Mouse (Mus musculus) lung, embryonic 16.5 days (tissue): ENCODE data around the gene Polr2j. TPM values are rescaled to one million over a fixed set of nuclear protein-coding genes. Genes with fewer than 3 reads are reported as not detected.
"Not testable (repeated sequence)": the region's sequence is repeated elsewhere in the genome, so short reads cannot be mapped to it uniquely, and the experiment has no call there.

ENCODE experiments used
- ATAC-seq: fragments of 200-750 bp; cut with Nextera tagmentation; 2 replicates; pipeline ENCODE4 v1.8.0; 2017; ENCODE audit warnings: low read depth, mild to moderate bottlenecking, moderate library complexity
- H3K27ac ChIP-seq: fragments of 300-500 bp; sonication (generic); 2 replicates; pipeline ENCODE4 v1.5.1; 2014; ENCODE audit warnings: mild to moderate bottlenecking, control low read depth, low read length
- H3K27me3 ChIP-seq: fragments of 300-500 bp; sonication (generic); 2 replicates; pipeline ENCODE4 v1.6.1; 2014; ENCODE audit warnings: low read depth, low read length, mixed read lengths; ENCODE audit not compliant: control insufficient read depth, insufficient read depth
- H3K36me3 ChIP-seq: fragments of 300-500 bp; sonication (generic); 2 replicates; pipeline ENCODE4 v1.6.1; 2014; ENCODE audit warnings: low read length; ENCODE audit not compliant: control insufficient read depth, insufficient read depth
- H3K4me1 ChIP-seq: fragments of 300-500 bp; sonication (generic); replicated peaks from 2 replicates; pipeline ENCODE4 v1.6.1; 2014; ENCODE audit warnings: low read length, mixed read lengths; ENCODE audit not compliant: control insufficient read depth, insufficient read depth
- H3K4me2 ChIP-seq: fragments of 300-500 bp; sonication (generic); 2 replicates; pipeline ENCODE4 v1.6.1; 2014; ENCODE audit warnings: low read depth, low read length, control low read depth
- H3K4me3 ChIP-seq: fragments of 300-500 bp; sonication (generic); 2 replicates; pipeline ENCODE4 v1.5.1; 2014; ENCODE audit warnings: mild to moderate bottlenecking, low read length, control low read depth
- H3K9ac ChIP-seq: fragments of 300-500 bp; sonication (generic); 2 replicates; pipeline ENCODE4 v1.6.1; 2014; ENCODE audit warnings: low read length, control low read depth
- H3K9me3 ChIP-seq: fragments of 300-500 bp; sonication (generic); 2 replicates; pipeline ENCODE4 v1.6.1; 2016; ENCODE audit warnings: low read length; ENCODE audit not compliant: control insufficient read depth
- WGBS: fragments of 180-500 bp; shearing (Covaris S2); extraction: QIAGEN DNeasy Blood & Tissue Kit; methylation state at CpG from one replicate; pipeline ENCODE4 v1.1.7; 2014; 5-methylcytosine and 5-hydroxymethylcytosine counted together
- polyA plus RNA-seq: library from polyadenylated mRNA; unstranded; fragments of >200 nt; fragmentation: Nextera tagmentation; extraction: Ambion mirVana; gene quantifications from 2 replicates; pipeline ENCODE4 v1.2.1, GENCODE M21; 2015

Gene Polr2j
- polyA plus RNA-seq, 1 experiment from 2014 or later = 211 TPM

DNA sequence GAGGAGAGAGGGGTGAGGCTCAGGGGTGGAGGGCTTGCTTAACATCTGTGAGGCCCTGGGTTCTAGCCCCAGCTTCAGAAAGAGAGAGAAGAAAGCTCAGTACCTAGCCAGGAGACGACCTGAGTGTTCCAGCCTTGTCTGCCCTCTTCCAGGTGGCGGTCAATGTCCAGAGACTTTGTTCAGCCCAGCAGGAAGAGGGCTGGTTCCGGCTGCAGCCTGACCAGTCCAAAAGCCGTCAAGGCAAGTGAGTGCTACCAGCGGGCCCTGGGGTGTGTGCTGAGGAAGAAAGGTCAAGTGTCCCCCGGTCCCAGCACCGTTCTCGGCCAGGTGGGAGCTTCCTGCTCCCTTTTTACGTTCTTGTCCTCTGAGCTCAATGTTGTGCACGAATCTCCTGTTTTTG is 17.9 kb upstream of the Polr2j start:
- no peak overlapping the region for H3K27ac ChIP-seq
- no peaks in the 10 kb centered on the region for H3K36me3 ChIP-seq
- H3K9ac ChIP-seq = no peak overlapping the region
- no peak overlapping the region for H3K4me3 ChIP-seq
- peaks cover 4% of the 10 kb centered on the region; the same call in 1 of the 2 replicates for H3K4me1 ChIP-seq
- H3K4me2 ChIP-seq = no peak overlapping the region
- 63% methylated on average over 10 of the region's 10 CpGs for WGBS
- ATAC-seq = no peak
- peaks cover 7% of the 10 kb centered on the region for H3K27me3 ChIP-seq
- no peaks in the 10 kb centered on the region for H3K9me3 ChIP-seq

DNA sequence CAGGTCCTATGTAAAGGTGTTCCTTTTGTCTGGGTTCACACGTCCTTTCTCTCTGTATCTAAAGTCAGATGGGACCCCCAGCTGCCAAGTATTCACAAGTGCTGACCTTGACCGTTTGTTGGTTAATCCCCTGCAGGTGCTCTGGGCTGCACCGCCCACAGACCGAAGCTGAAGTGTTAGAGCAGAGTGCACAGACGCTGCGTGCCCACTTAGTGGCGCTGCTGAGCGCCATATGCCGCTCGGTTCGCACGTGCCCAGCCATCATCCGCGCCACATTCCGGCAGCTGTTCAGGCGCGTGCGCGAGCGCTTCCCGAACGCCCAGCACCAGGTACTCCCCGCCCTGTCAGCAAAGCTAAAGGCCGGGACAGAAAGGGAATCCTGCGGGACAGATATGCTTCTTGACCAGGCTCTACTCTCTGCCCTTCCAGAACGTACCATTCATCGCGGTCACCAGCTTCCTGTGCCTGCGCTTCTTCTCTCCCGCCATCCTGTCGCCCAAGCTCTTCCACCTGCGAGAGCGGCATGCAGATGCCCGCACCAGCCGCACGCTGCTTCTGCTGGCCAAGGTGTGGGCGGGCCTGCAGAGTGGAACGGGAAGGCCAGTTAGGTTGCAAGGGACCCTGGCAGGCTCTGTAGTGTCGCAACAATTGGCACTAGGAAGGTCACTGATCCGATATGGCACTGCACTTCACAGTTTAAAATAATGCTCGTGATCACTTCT is 14.2 kb upstream of the Polr2j start:
- Histone ChIP-seq H3K4me3 (peak overlapping the region; percentile 40), H3K9ac (peak overlapping the region; percentile 56), H3K27ac (no peak overlapping the region), H3K27me3 (peaks cover 7% of the 10 kb centered on the region), H3K4me2 (peak overlapping the region; percentile 71), H3K4me1 (peaks cover 4% of the 10 kb centered on the region; the same call in 1 of the 2 replicates), H3K36me3 (no peaks in the 10 kb centered on the region), H3K9me3 (peaks cover 3% of the 10 kb centered on the region; the same call in 1 of the 2 replicates)
- WGBS = 4% methylated on average over 41 of the region's 41 CpGs
- ATAC-seq = peak; percentile 77

- Histone ChIP-seq H3K9me3 (peaks cover 3% of the 10 kb centered on the region; the same call in 1 of the 2 replicates), H3K4me3 (no peak overlapping the region), H3K27ac (no peak overlapping the region), H3K36me3 (no peaks in the 10 kb centered on the region), H3K4me2 (no peak overlapping the region), H3K4me1 (peaks cover 4% of the 10 kb centered on the region; the same call in 1 of the 2 replicates), H3K9ac (no peak overlapping the region), H3K27me3 (peaks cover 7% of the 10 kb centered on the region)
- WGBS = 83% methylated on average over 5 of the region's 5 CpGs
- ATAC-seq = no peak
Observed at GRCm38 (mm10) chr5:136104511-136104910, 11.9 kb upstream of the Polr2j start.

GRCm38 (mm10) chr5:136108486-136108885 is 7.9 kb upstream of the Polr2j start:
- 32% methylated on average over 2 of the region's 2 CpGs for WGBS
- Histone ChIP-seq H3K4me1 (no peaks in the 10 kb centered on the region), H3K27me3 (no peaks in the 10 kb centered on the region)

DNA sequence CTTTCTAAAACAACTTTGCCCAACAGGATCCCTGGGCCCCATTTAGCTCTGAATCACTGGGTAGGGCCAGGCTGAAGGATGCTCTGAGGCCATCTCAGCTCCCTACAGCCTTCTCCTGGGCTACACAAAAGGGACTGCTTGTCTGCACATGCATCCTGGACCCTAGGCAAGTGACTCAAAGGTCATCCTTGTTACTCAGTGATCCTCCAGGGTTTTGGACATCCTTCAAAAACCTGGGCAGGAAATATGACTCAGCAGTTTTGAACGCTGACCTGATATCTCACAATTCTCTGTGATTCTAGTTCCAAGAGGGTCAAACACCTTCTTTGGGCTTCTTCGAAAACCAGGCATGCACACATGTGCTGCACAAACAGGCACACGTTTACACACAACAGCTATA is 7.4 kb upstream of the Polr2j start:
- Histone ChIP-seq H3K9ac (no peak overlapping the region), H3K36me3 (no peaks in the 10 kb centered on the region)
- ATAC-seq = no peak

More at GRCm38 (mm10) chr5:136108486-136108885, 7.9 kb upstream of the Polr2j start:
- H3K9ac ChIP-seq = no peak overlapping the region
- H3K27ac ChIP-seq = no peak overlapping the region
- H3K4me2 ChIP-seq = no peak overlapping the region
- H3K9me3 ChIP-seq = peaks cover 3% of the 10 kb centered on the region; the same call in 1 of the 2 replicates
- H3K36me3 ChIP-seq = no peaks in the 10 kb centered on the region
- no peak for ATAC-seq
- H3K4me3 ChIP-seq = no peak overlapping the region

GRCm38 (mm10) chr5:136113546-136113945 is 2.9 kb upstream of the Polr2j start:
- ATAC-seq, H3K36me3 ChIP-seq, H3K4me3 ChIP-seq, H3K9me3 ChIP-seq, H3K27ac ChIP-seq, H3K4me2 ChIP-seq, H3K9ac ChIP-seq, H3K27me3 ChIP-seq: not testable (repeated sequence)
- 35% methylated on average over 4 of the region's 4 CpGs for WGBS
- H3K4me1 ChIP-seq = peaks cover 13% of the 10 kb centered on the region

More for the DNA sequence above, 7.4 kb upstream of the Polr2j start:
- Histone ChIP-seq H3K27ac (no peak overlapping the region), H3K27me3 (no peaks in the 10 kb centered on the region), H3K4me1 (no peaks in the 10 kb centered on the region), H3K4me3 (no peak overlapping the region), H3K4me2 (no peak overlapping the region), H3K9me3 (peaks cover 3% of the 10 kb centered on the region; the same call in 1 of the 2 replicates)
- WGBS = 65% methylated on average over 3 of the region's 3 CpGs

- Histone ChIP-seq H3K9me3 (no peaks in the 10 kb centered on the region), H3K4me1 (peaks cover 13% of the 10 kb centered on the region), H3K4me3 (peak overlapping the region; percentile 96), H3K27me3 (no peaks in the 10 kb centered on the region), H3K4me2 (peak overlapping the region; percentile 74), H3K36me3 (0 out of 2 replicates have a peak, but pooled peaks cover 3% of the 10 kb centered on the region), H3K27ac (peak overlapping the region; percentile 63; the same call in 1 of the 2 replicates), H3K9ac (peak overlapping the region; percentile 94)
- peak; percentile 69 for ATAC-seq
- WGBS = under 1% methylated on average over 22 of the region's 22 CpGs
Observed at GRCm38 (mm10) chr5:136116784-136117112, 317 bp downstream of the Polr2j start.

DNA sequence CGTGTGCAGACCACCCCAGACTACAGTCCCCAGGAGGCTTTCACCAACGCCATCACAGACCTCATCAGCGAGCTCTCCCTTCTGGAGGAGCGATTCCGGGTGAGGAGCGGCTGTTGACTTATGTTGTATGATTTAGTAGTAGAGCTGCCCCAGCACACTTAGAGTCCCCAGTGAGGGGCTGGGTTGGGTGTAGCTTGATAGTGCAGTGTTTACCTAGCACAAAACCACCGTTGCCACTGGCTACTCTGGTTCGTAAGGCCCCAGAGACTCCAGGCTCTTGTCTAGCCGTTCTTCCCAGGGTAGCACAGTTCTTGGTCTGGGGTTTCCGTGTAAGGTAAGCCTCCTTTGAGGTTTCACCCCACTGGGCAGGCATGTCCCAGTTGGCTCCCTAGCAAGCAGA is 5.7 kb downstream of the Polr2j start:
- Histone ChIP-seq H3K4me1 (peaks cover 7% of the 10 kb centered on the region), H3K27me3 (no peaks in the 10 kb centered on the region), H3K9me3 (no peaks in the 10 kb centered on the region), H3K9ac (no peak overlapping the region), H3K4me2 (no peak overlapping the region), H3K4me3 (no peak overlapping the region), H3K36me3 (peaks cover 33% of the 10 kb centered on the region), H3K27ac (no peak overlapping the region)
- no peak for ATAC-seq
- 81% methylated on average over 10 of the region's 10 CpGs for WGBS

DNA sequence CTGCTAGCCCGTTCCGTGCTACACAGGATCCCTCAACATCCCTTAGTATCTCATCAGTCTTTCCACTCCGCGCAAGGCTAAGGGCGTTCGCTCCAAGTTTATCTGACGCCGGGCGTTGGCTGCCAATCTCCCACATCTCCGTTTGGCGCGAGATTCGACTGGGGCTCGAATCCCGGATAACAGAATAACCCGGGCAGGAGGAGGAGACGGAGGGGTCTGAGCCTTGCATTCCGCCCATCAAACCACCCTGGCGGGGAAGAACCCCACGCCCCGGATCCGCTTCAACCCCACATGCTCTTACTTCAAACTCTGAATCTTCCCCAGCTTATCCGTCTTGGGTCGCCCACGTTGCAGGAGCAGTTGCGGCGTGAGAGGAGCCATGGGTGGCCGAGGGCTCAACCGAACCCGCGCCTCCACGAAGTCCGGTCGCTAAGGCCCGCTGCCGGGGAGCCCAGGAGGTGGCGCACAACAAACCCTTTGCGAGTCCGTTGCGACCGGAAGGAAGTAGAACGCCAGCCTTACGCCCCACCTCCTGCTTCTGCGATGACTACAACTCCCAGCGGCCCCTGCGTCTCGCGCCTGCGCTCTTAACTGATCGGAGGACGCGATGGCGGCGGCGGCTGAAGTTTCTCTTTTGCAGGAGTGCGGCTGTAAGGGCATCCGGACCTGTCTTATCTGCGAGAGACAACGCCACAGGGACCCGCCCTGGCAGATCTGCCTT is 19.3 kb downstream of the Polr2j start, which contains the start of the genes Lrwd1 and Alkbh4:
Gene Lrwd1 (minus strand): TSS at position 504 of the 721 bp plus-strand sequence.
Gene Alkbh4 (plus strand): TSS at position 576 of the 721 bp plus-strand sequence.
- Histone ChIP-seq H3K4me3 (peak within 1 kb of the TSS; percentile 83), H3K27ac (peak within 1 kb of the TSS; percentile 68), H3K27me3 (no peaks in the 10 kb centered on the region), H3K9ac (peak within 1 kb of the TSS; percentile 87), H3K36me3 (peaks cover 5% of the 10 kb centered on the region; the same call in 1 of the 2 replicates), H3K9me3 (no peaks in the 10 kb centered on the region), H3K4me1 (peaks cover 9% of the 10 kb centered on the region), H3K4me2 (peak within 1 kb of the TSS; percentile 69)
- under 1% methylated on average over 60 of the region's 60 CpGs for WGBS
- peak; percentile 96 for ATAC-seq
